Mouse (Mus musculus) brain, adult 2 months (tissue): ENCODE results near the gene Atrip.

Experiments used
- DNase-seq: peaks from one replicate; pipeline ENCODE4 v3.0.0; 2011; ENCODE audit warnings: low read depth, low spot score

Atrip gene

DNA sequence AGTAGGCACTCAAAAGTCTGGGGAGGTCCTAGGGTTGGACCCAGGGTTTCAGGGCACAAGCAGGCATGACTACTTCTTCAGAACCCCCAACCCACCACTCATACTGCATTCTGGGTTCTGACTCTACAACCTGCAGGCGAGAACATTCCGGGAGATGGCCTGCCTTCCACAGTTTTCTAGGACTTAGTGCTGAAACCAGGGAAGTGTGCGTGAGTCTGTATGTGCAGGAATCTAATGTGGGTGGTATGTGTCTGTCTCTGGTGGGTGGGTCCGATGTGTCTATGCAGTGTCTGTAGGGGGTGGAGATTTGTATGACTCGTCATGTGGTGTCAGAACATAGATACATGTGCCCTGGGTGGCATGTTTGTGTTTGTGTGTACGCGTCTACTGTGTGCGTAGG is 24.4 kb upstream of the Atrip start:
- no peak for DNase-seq

GRCm38 (mm10) chr9:109097831-109098230 is 23.9 kb upstream of the Atrip start:
- peak; percentile 89 for DNase-seq

DNA sequence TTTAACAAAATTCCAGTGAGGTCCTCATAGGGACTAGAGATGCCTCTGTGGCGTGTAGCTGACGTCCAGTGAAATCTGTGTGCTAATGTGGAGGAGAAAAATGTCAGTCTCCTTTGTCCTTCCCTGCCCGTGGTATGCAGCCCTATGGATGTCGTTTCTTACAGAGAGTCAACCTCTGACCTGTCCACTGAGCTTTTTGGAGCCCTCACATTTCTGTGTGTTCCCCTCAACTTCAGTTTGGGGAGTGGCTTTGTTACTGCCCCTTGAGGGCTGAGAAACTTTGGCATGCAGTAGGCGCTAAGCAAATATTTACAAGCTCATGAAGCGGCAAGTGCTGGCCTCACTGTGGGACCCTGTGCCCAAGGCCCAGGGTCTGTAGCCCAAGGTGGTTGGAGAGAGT is 23.4 kb upstream of the Atrip start:
- no peak for DNase-seq

DNA sequence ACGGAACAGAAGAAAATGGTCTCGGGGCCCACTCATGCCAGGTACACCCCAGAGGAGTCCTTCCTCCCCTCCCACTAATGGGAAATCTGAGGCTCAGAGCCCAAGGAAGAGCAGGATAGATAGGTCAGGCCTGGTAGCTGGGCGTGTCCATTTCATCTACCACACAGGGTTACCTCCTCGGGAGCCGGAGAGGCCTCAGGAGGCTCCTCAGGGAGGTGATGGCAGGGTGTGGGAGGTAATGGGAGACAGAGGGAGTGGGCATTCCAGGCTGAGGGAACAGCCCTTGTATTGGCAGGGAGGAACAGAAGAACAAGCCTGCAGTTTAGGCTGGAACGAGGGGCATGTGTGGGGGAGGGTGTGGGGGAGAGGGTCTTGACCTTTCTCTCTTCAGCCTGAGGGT is 22.9 kb upstream of the Atrip start:
- no peak for DNase-seq

- DNase-seq = peak; percentile 60
These were observed 22.3 kb upstream of the Atrip start for GRCm38 (mm10) chr9:109096251-109096661.

DNA sequence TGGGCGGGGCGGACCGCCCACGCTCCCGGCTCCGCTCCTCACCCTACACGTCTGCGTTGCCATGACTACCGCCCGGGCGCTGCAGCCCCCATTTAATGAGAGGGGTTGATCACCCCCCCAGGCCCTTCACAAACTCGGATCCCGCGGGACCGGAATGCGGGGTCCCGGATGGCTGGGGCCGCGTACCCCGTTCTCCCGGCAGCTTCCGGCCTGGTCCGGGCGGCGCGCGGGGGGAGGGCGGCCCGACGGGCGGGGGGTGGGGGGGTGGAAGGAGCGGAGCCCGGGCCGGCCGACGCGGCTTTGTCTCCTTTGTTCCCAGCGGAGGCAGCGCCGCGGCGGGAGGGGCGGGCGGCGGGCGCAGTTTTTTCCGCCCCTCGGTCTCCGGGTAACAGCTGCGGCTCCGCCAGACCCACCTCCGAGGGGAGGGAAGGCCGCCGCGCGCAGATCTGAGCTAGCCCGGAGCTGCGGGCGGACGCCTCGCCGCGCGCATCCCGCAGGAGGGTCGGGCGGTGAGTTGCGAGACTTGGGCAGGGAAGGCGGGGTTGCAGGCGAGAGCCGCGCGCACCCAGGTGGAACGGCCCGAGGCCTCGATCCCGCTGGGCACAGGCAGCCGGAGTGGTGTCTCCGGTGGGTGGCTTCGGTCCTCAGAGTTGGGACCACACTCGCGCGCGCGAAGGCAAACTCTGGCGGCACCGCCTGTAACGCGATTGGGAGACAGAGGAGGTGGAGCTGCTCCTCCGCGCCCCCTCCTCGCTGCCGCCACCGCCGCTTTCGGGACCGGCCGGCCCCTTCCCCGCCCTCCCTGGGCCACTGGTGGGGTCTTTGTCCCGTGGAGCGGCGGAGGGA is 21.4 kb upstream of the Atrip start, which contains the start of gene Plxnb1:
Gene Plxnb1 (plus strand): TSS at position 253 of the 846 bp plus-strand sequence.
- peak; percentile 69 for DNase-seq

- DNase-seq = no peak
These were observed 20.7 kb upstream of the Atrip start for GRCm38 (mm10) chr9:109094553-109095136.

- no peak for DNase-seq
These were observed 20.0 kb upstream of the Atrip start for GRCm38 (mm10) chr9:109093786-109094552.

GRCm38 (mm10) chr9:109092799-109093198 is 18.9 kb upstream of the Atrip start:
- DNase-seq = no peak

- DNase-seq = no peak
These were observed 17.9 kb upstream of the Atrip start for GRCm38 (mm10) chr9:109091802-109092201.

DNA sequence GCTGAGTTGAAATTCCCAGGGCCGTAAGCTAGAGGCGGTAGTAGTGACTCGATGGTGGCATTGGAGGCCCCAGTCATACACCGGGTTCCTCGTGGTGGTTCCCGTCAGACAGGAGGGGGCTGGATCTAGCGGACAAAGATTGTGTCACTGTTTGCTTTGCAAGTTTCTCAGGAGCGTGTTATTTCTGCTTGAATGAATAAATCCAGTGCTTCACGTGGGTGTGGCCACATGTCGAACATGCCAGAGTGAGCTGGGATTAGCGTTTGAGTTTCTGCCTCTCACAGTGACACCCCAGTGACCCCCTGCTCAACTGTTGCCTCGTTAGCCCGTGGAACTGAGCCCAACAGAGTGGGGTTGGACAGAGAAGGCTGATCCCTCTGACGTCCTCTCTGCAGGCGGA is 16.5 kb upstream of the Atrip start:
- DNase-seq = peak; percentile 43

GRCm38 (mm10) chr9:109087987-109088386 is 14.1 kb upstream of the Atrip start:
- peak; percentile 67 for DNase-seq

- peak; percentile 64 for DNase-seq
These were observed 11.0 kb upstream of the Atrip start for GRCm38 (mm10) chr9:109084922-109085321.

- peak; percentile 97 for DNase-seq
These were observed 8.3 kb upstream of the Atrip start, which contains the start of the genes Ccdc51 and Tma7 for GRCm38 (mm10) chr9:109082124-109082800. Gene Ccdc51, plus strand, starts transcription at chr9:109082493. Gene Tma7, minus strand, starts transcription at chr9:109082587.

- no peak for DNase-seq
These were observed 7.8 kb upstream of the Atrip start for GRCm38 (mm10) chr9:109081749-109082123.

DNA sequence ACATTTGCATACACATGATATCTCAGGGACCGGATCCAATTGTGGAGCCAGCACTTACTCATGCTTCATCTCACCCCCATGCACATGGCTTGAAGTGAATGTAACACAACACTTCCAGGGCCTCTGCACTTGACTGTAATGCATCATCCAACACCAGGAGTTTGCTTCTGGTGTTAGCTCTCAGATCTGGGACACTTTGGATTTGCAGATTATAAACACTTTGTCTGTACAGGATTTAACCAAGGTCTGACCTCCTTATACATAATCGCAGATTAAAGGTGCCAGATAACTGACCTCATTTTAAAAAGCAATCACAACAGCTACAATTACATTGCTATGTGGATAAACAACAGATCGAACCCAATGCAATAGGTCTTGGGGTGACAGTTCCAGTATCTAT is 6.6 kb upstream of the Atrip start:
- no peak for DNase-seq

DNA sequence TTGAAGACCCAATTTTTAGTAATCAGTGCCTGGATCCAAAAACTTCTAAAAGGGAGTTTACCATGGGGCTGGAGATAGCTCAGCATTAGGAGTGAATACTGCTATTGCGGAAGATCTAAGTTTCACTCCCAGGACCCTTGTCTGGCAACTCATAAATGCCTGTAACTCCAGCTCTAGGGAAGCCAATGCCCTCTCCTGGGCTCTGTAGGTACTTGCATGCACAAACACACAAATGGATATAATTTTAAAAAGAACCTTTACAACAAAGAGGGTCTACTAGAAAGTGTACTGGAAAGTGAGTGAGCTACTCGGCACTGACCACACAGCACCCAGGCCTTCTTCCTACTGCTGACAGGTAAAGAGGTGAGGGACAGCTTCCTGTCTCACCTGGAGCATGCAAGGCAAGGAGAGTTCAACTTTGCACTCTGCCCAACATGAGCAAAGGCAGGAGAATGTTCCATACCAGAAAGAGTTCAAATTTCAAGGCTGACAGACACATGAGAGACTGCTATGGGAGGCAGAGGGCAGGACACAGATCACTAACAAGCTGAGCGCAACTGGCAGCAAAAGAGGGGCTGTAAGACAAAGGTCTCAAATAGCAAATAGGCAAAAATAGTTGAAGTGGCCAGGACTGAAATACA is 5.7 kb downstream of the Atrip start:
- no peak for DNase-seq

DNA sequence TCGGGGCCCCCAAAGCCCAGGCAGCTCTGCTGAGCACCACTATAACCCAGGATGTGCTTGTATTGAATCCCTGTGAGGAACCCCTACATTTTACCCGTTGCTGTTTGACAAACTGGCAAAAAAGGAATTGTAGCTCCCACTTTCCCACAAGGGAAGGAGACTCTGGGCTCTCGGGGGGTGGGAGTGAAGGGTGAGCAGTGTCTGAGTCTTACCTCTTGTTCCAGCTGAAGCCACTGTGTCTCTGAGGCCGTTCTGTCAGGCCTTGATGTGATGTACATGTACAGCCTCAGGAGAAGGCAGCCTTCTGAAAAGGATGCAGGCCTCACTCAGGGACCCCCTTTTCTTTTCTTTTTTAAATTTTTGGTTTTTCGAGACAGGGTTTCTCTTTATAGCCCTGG is 13.0 kb downstream of the Atrip start:
- DNase-seq = no peak

DNA sequence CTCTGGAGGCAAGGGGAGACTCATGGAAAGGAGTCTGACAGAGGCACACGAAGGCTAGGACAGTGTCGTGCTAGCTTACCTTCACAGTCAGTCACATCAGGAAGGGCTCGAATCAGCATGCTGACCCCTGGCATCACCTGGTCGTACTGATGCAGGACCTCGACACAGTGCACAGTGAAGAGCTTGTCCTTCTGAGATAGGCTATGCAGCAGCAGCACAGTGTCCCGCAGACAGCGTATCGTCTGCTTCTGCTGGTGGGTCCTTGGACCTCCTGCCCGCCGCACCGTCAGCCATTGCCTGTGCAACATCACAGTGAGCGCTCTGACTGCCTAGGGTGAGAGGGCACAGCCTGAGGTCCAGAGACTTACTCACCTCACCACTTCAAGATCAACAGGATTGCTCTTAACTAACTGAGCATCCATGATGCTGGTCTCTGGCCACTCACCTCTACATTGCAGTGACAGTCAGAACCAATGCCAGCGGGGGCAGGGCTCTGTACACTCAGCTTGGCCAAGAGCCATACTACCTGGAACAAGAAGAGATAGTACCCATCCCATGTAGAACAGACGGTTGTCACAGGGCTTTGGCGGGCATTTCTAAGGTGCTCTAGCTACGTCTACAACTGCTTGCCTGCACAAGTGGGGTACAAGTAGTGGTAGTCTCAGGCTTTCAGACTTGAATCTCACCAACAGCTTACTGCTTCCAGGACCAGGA is 13.6 kb downstream of the Atrip start:
- no peak for DNase-seq

- DNase-seq = peak; percentile 93
These were observed 14.6 kb downstream of the Atrip start, which contains the start of gene Trex1 for GRCm38 (mm10) chr9:109059136-109059903. Gene Trex1, minus strand, starts transcription at chr9:109059734.
